Mouse (Mus musculus) naive thymus-derived CD4-positive, alpha-beta T cell, adult 2 months (primary cell): ENCODE data around the gene Rnf128.

Source experiments
- DNase-seq: peaks from one replicate; pipeline ENCODE4 v3.0.0-alpha.2; 2011; ENCODE audit warnings: low read depth

The Rnf128 gene

DNA sequence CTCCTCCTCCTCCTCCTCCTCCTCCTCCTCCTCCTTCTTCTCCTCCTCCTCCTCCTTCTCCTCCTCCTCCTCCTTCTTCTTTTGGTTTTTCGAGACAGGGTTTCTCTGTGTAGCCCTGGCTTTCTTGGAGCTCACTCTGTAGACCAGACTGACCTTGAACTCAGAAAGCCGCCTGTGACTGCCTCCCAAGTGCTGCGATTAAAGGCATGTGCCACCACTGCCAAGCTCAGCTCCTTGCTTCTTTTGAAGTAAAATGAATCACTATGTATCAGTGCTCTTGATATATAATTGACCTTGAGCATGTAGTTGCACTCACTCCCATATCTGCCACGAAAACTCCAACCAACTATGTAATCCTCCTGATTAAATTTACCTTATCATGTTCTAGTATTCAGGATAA, 59.0 kb downstream of the Rnf128 start:
- no peak for DNase-seq

DNA sequence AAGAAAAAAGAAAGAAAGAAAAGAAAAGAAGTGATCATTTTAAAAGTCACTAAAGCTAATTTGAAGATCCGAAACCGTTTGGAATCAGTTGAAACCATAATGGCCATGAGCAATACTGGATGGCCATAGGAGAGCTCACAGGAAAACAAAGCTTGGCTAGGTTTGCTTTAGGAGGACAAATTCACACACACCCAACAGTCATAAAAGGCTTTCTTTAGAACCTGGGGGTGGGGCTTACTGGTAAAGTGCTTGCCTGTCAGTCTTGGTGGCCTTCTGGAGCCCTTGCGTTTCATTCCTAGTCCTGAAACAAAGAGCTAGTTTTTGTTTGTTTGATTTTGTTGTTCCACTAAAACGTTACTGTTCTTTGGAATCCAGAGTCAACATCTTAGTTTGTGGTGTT, 71.6 kb downstream of the Rnf128 start:
- DNase-seq = no peak

DNA sequence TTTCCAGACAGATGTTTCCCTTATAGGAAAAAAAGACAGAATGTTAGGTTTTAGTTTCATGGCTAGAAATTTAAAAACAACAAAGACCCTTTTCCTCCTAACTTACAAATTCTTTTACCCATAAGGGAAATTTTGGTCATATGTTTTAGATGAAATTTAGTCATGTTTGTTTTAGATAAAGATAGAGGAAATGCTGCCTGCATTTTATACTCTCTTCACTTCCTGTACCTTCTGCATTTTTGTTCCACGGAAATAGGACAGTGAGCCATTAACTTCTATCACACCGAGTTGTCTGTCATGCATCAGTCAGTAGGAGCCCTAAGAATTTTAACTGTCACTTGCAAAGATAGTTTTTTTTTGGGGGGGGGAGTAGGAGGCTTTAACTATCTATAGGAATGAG, 76.6 kb downstream of the Rnf128 start:
- no peak for DNase-seq

DNA sequence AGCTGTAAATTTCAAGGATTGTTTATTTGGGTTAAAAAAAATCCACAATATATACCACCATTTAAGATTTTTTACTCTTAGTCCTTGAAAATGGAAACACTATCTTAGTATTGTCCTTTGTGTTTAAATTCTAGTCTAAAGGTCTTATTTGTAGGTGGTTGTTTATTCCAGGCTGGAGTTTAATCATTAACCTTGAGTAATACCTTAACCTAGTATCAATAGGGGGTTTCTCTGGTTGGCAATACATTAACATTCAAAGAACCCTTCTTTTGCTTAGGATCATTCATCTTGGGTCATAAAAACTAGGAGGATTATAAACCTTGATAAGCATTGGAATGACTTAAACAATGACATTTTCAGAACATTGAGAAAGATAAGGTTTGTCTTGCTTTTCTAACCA, 77.3 kb downstream of the Rnf128 start:
- DNase-seq = no peak

DNA sequence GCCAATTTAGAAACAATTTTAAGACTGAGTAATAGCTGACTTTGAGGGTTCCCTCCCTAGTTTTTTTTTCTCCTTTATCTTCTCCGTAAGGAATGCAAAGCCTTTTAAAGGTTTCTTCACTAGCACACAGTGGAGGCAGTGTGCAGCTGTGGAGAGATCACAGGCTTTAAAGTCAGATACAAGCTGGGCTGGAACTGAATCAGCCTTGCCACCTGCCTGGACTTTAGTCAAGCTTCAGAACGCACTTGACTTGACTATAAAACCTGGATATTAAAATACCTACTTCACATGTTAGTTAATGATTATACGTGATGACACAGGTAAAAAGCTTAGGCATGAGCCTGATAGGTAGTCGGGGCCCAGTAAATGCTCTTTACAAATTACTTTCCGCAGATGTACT, 89.1 kb downstream of the Rnf128 start:
- no peak for DNase-seq

DNA sequence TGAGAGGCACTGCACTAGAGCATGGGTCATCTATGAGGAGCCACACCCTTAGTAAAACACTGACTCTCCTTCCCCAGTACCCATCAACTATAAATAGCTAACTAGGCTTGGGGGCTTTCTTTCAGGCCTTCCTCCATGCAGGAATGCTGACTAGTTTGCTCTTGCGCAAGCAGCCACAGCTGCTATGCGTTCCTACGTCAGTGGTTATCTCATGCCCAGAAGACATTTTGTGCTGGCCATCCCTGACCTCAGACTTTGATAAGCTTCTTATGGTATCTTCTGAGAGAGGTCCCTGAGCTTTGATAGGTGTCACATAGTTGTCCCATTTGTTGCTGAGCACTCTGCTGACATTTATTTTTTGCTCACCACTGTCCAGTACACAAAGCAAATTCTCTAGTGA, 90.2 kb downstream of the Rnf128 start:
- DNase-seq = no peak

DNA sequence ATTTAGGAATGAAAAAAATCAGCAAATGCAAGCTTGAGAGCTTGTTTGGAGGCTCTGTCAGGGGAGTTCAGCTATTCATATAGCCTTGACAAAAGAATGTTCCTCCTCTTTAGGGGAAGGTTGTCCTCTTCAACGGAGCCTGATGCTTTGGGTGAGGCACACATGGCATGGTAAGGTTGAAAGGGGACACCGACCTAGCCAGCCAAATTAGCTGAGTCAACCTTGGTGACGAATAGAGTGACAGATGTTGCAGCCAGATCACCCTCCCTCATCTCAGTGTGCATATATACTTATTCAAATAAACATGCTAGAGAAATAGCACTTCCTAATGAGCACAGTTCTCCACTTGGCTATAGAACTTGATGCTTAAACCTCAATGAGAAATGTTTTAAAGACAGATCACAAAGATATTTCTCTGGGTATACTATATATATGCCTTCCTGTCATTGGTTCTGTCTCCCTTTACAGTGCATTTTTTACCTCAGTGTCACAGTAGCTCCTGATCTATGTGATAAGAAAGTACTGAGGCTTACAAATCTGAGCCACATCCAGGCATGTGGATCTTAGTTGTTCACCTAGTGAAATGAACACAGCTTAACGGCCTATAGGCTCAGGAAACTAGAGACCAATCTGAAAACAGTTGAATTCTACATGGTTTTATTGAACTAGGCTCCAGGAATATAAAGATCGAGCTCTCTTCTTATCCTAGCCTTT, 91.4 kb downstream of the Rnf128 start:
- DNase-seq = no peak

DNA sequence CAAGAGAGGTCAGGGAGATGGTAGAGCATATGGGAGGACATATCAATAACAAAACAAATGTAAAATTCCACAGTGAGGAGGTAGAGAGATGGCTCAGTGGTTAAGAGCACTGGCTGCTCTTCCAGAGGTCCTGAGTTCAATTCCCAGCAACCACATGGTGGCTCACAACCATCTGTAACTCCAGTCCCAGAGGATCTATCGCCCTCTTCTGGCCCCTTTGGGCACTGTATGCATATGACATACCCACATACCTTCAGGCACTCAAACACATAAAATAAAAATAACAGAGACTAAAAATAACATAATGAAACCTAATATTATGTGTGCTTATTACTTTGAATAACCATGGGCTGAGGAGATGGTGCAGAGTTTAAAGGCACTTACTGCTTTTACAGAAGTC, 99.0 kb downstream of the Rnf128 start:
- no peak for DNase-seq

DNA sequence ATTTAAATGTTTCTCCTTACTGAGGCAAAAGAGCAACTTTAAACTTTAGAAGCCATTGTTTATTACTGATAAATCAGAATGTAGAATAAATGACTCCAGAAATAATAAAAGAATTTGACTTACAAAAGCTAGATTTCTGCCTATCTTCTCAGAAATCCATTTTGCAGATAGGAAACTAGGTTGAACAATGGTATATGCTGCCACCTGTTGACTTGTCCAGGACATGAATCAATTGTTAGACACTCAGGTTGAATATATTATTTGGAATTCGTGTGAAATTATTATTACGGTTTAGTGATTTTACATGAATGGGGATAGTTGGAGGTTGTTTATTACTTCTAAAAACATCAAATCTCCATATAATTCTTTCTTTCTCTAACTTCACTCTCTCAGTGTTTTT, 102.7 kb downstream of the Rnf128 start:
- peak; percentile 24 for DNase-seq

DNA sequence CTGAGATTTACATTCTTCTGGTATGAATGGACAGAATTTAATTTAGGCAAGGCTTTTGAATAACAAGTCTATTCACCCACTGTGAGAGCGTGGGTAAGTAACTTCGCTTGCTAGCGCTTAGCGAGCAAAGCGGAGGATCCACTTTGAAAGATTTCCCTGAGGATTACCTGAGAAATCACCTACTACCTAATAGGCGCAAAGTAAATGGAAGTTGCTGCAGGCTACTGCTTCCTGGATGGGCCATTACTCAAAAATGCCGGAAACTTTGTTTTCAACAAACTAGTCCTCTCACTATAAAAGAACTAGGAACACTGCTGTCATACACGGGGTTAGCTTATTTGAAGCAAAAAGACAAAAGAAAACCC, 121.3 kb downstream of the Rnf128 start:
- DNase-seq = no peak

DNA sequence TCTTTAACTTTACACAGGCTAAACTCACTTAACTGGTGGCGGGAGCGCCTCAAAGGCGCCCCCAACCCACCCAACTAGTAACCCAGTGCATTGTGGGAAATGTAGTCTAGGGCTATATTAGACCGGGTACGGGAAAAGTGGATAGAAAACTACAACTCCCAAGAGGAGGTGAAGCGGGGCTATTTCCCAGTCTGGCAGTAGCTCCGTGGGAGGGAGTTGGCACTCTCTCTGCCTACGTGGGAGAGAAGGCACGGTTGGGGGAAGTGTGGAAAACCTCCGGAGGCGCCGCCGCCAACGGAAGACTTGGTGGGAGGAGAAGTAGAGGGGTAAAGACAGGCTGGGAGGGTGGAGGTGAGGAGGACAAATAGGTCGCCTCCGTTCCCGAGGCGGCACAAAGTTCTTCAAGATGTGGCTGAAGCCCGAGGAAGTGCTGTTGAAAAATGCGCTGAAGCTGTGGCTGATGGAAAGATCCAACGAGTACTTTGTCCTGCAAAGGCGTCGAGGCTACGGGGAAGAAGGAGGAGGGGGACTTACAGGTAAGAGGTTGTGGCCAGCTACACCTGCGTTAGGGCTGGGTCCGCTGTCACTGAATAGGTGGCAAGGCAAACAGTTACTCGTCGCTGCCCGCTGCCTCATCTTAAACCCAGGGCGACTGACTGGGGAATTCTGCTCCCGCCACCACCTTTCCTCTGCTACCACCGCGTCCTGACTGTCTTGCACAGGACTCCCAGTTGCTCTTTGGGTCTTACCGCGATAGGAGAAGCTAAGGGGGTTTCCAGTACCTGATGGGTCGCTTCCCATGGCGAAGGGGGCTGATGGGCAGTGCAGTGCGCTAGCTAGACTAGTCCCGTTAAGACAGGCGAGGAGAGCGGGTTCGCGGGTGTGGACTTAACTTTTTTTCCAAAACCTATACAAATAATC, 121.9 kb downstream of the Rnf128 start, which contains the start of gene Tbc1d8b:
Gene Tbc1d8b, plus strand, starts transcription at position 222 of the 921 bp plus-strand sequence.
- DNase-seq = peak; percentile 79

DNA sequence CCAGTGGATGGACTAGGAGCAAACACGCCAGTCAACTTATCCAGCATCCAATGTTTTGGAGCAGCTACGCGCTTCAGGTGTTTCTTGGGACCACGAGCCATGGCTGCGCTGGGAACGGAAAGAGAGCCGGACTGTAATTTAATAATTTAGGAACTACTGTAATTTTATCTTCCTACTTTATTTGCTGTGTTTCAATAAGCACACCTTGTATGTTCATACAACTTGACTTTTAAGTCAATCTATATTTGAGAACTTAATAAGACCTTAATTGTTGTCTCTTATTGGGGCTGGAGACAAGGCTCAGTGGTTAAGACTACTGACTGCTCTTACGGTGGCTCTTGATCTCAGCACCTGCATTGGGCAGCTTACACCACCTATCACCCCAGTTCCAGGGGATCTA, 151.3 kb downstream of the Rnf128 start, which contains the start of gene Gm15013:
Gene Gm15013, minus strand, starts transcription at position 101 of the 400 bp plus-strand sequence.
- DNase-seq = no peak

DNA sequence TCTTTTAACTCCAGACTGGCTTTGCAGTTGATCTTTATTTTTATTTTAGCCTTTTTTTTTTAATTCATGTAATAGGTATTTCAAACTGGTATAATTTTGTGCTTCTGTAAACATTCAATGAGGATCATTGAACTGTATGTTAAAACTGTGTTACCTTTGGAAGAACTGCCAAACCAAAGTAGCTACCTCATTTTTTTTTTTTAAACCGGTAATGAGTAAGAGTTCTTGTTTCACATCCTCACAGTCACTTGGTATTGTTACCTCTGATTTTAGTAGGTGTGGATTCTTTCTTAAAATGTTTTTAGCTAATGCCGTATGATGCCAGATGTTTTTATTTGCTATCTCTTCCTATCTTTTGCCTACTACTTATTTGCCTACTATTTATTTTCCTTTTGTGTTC, 159.2 kb downstream of the Rnf128 start:
- no peak for DNase-seq
